Mouse (Mus musculus): Measurements from ENCODE around the gene Gjb2.

Gjb2 gene

GRCm38 (mm10) chr14:57104106-57105023 lies at the start of gene Gjb2:
Gjb2 (minus strand) TSS chr14:57104702.
- DNase-seq: peak; percentile 77 to 93

- peak in 1 of 2 experiments; percentile 3 for DNase-seq
These were observed 41.2 kb upstream of the Gjb2 start for GRCm38 (mm10) chr14:57145741-57146140.

DNA sequence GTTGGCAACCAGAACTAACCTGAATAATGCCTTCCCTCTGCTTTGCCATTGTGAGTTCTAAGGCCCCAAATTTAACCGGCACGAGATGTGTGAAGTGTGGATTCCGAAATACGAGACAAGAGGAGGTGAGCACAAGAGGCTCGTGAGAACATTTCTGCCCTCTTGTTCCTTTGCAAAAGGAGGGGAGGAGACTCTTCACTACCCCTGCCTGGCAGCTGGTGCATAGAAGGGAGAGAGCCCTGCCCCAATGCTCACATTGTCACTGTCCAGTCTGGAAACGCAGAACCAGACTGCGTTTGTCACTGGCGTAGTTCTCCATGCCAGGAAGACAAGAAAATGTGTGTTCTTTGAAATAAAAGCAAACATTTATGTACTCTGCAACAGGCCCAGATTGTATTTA lies 30.8 kb upstream of the Gjb2 start:
- DNase-seq: no peak

DNA sequence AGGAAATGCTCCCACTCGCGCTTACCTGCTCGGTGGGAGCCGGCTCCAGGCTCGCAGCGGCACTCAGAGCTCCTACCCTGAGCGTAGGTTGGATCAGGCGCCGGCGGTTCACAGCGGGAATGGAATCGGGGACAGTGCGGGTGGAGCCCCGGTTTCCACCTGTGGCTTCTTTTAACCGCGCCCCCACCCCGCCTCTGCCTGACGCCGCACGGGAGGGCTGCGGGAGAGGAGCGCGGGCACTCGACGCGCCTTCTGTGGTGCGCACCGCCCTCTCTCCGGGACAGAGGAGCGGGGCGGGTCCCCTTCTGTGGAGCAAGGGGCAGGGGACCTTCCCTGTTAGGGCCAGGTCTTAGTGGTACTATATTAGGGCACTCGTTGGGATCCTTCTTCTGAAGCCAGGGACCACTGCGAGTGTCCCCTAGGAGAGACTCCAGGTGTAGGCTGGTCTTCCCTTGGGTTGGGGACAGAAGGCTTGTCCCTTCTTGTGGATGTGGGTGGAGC lies 28.7 kb upstream of the Gjb2 start, which contains the start of gene Gjb6:
Gjb6 (minus strand) TSS at position 451 of the 501 bp plus-strand sequence.
- peak in 1 of 2 experiments; percentile 40 for DNase-seq

DNA sequence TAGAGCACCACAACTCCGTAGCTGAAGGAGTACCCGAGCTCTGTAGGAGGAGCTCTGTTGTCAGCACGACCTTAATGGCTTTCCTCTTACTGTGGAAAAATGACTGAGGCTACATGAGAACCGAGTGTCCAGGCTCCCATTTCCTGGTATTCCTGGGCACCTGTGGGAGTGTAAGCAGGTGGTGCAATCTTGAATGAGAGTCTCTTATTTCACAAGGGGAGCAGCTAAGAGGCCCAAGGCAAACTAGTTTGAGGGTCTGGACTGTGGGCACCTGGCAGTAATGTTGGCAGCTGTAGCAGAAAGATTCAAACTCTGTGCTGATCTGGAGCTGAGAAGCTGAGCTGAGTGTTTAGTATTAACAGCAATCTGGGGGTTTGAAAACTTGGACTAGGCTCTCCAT lies 22.9 kb upstream of the Gjb2 start:
- DNase-seq: no peak

DNA sequence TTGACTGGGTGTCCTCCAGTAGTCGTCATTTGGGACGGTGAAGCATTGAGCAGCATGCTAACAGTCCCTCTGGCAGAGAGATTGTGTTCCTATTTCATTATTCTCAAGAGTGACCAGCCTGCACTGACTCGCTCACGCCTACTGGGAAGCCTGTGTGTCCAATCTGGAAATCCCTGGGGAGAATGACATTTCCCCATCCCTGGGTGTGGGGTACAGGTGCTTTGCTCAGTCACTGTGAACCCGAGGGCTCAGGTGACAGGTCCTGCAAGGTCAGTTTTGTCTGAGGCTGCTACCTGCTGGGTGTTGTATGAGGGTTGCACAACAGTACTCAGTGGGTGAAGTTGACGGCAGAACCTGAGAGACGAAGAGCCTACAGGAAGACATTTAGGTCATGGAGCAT lies 17.8 kb upstream of the Gjb2 start:
- DNase-seq: no peak

DNA sequence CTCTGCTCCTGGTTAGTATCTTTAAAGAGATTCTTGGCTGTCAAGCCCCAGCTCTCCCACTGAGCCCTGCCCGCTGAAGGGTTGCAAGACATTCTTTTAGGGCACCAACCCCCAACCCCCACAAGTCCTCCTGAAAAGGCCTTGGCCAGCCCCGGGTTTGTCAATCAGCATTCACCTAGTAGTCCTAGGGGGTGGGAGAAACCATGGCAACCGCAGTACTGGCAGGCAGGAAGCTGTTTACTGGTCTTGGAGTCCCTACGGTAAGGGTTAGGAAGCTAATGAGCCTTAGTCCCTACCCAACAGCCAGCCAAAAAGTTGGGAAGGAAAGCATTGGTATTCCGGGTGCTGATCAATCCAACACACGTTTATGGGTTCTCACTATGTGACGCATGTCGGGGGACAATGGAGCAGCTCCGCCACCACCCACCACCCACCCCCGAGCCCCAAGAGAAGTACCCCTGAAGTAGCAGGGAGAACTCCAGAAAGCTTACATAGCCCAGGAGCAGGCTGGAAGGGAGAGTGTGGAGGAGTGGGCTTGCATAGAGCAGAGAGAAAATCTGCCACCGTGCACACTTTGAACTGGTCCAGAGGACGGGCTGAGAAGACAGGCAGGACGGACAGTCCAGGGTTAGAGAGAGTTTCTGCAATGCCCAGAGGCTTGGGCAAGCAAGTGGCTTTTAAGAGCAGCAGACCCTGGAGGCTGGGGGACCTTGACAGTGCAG lies 11.5 kb upstream of the Gjb2 start, which contains the start of gene Gm4491:
Gm4491 (minus strand) TSS at position 61 of the 722 bp plus-strand sequence.
- no peak for DNase-seq

DNA sequence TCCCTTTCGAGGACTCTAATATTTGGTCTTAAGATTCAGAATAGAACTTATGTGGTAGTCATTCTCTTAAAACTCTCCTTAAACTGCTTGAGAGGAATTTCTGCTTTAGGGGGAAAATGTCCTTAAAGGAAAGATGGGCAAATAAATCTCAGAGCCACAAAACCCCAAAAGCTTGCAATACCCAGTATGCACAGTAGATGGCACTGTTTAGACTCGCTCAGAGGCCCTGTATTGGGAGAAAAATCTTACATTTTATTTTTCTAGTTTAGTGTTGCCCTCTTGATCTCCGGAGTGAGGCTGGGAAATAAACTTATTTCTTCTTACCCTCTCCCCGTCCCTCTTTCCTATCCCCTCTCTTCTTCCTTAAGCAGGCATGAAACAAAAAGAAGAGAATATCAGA lies 4.7 kb upstream of the Gjb2 start:
- peak in 1 of 2 experiments; percentile 64 for DNase-seq

GRCm38 (mm10) chr14:57107916-57108315 lies 3.4 kb upstream of the Gjb2 start:
- no peak for DNase-seq

DNA sequence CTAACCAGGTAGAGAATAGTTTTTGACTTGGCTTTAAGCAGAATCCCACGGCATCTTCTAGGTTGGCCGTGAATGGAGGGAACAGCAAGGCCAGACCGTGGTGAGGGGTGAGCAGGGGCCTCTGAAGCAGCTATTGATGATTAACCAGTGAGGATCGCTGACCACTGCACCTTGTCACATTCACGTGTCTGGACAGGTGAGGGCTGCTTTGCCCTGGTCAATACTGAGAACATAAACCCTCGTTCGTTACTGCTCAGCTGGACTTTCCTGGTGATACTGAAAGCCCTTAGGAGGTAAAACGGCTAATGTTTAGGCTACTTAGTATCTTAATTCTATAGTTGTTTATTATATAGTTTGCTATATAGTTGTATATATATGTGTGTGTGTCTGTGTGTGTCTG lies 2.6 kb upstream of the Gjb2 start:
- DNase-seq: peak; percentile 86

DNA sequence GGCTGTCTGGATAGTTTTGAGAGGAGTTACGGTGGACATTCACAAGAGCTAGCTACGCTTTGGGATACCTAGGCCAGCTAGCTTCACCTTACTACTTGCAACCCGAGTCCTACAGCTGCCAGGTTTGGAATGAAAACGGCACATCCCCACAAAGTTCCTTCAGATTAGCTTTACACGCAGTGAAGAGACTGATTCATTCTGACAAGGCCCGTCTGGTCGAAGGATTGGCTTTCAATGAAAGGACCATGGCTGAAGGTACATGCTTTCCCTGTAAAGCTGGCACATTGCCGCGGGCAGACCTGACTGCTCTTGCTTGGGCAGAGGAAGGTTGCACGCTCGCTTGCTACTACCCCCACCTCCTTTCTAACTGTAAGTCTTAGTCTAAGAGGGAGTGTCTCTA lies 1.2 kb upstream of the Gjb2 start:
- DNase-seq: peak in 1 of 2 experiments; percentile 24

DNA sequence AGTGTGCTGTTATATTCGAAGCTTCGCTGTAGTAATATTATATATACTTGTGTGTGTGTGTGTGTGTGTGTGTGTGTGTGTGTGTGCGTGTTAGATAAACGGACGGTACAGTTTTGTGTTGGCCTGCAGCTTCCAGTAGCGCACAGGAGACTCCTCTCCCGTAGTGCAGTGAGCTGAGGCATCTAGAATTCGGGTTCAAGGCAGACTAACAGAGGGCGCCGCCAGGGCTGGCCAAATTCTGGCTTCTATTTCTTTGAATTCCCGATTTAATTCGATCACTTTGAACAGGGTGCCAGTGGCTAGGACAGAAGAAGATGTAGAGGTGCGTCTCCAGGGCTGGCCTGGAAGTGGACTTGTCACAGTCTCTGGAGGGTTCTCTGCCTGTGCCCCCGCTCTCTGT lies 609 bp upstream of the Gjb2 start:
- no peak for DNase-seq

DNA sequence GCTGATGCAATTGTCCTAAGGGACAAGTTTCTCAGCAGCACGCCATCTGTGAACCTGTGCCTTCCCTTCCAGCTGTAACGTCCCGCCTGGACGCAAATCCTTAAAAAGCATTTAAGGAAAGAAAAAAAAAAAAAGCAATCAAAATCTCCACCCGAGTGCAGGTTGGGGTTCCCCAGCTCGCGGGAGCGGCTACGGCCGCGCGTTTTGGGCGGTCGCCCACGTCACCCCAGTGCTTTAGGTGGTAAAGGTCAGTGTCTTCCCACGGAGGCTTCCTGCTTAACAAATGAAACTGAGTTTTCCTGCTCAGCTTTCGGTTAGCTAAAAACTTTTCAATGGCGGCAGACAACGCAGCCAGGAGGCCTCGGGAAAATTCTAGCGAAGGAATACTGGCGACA lies 794 bp downstream of the Gjb2 start:
- DNase-seq: peak; percentile 26 to 56

DNA sequence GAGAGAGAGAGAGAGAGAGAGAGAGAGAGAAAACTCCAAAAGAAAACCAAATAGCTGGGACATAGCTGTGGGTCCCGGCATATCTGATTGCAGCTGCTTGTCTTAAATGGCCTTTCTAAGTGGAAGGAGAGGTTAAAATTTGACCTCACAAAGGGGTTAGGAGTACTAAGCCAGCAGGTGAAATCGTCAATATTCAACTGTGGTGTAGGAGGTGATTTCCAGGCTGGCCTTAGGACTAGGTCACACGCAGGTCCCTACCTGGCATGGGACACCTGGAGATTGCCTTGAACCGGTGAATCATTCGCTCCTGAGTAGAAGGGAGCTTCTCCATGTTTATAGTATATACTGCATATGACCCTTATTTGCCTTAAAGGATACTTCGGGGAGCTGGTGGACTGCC lies 1.4 kb downstream of the Gjb2 start:
- no peak for DNase-seq

- no peak for DNase-seq
These were observed 2.9 kb downstream of the Gjb2 start for GRCm38 (mm10) chr14:57101623-57102022.

DNA sequence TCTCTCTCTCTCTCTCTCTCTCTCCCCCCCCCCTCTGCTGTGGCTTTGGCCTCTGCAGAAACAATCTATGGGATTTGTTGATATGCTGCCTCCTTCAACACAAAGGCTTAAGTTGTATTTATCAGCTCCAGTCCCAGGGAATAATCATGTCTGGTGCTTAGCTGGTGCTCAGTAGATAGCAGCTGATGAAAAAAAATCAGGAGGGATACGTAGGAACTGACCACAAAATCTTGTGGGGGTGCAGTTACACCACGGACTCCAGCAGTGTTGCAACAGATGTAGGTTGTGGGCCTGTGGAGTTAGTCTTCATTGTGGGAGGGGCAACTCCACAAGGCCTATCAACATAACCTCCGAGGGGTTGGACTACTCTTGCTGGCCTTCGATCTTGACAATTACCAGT lies 8.6 kb downstream of the Gjb2 start:
- no peak for DNase-seq

- peak; percentile 71 to 79 for DNase-seq
These were observed 11.5 kb downstream of the Gjb2 start for GRCm38 (mm10) chr14:57093029-57093428.

GRCm38 (mm10) chr14:57090001-57090400 lies 14.5 kb downstream of the Gjb2 start:
- no peak for DNase-seq

DNA sequence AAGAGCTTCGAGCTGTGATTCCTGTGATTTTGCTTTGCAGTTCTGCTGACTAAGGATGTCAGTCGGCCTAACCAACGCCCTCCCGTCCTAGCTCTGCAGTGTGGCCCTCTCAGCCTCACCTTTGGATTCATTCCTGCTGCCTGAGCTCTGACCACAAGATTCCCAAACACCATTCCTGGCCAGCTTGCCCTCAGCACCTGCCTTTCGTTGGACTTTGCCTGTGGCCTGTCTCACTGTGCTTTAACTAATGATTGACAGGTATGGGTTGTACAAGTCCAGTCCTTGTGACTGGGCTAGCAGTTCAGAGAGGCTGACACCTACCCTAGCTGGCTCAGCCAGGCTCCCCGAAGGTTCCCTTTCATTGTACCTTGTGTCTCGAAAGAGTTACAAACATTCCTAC lies 15.4 kb downstream of the Gjb2 start:
- peak; percentile 75 to 93 for DNase-seq

DNA sequence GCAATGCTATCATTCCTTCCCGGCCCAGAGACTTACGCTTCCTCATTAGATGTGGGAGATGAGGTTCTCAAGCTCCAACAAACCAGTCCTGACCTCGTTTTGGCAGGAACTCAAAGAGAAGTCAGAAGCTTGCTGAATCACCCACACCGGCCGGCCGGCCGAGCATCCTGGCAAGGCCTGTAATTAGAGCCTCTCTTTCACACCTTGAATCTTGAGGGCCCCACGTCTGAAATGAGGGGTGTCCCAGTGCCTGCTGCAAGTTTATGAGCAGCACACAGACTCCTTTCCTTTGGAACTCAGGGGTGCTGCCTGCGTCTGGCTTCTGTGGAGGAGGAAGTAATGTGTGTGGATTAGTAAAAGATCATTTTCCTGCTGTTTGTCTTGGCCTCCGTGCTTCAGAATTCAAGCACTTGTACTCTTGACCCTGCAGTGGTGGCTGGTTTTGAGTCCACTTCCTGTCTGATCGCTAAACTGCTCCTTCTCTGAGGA lies 20.3 kb downstream of the Gjb2 start:
- peak; percentile 57 to 82 for DNase-seq

- DNase-seq: no peak
These were observed 21.6 kb downstream of the Gjb2 start for GRCm38 (mm10) chr14:57082863-57083262.

DNA sequence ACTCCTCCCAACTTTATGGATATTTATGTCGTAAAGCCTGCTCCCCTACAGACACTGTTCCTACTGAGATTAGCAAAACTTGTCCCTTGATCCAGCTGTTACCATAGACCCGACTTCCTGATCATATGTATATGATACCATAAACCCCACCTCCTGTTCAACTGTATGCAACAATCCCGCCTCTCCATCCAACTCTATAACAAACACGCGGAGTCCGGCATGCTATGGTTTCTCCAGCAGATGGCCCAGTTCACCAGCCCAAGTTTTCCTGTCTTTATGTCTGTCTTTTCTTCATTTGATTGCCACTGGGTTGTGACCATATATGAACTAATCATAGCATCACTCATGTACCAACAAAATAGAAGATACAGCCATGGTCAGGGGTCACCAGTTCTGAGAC lies 29.0 kb downstream of the Gjb2 start:
- peak in 1 of 2 experiments; percentile 31 for DNase-seq

- DNase-seq: peak; percentile 48 to 64
These were observed 34.6 kb downstream of the Gjb2 start for GRCm38 (mm10) chr14:57069906-57070305.

Data from kidney, postnatal 25 days (tissue).